Mouse (Mus musculus) midbrain, embryonic 11.5 days (tissue): ENCODE results near the gene Slc15a5. TPM values are rescaled to one million over a fixed set of nuclear protein-coding genes. Genes with fewer than 3 reads are reported as not detected.

Source experiments
- ATAC-seq: fragments of 200-750 bp; cut with Nextera tagmentation; 2 replicates; pipeline ENCODE4 v1.8.0; 2017; ENCODE audit warnings: moderate TSS enrichment, moderate library complexity; ENCODE audit not compliant: low FRiP score
- DNase-seq: peaks from one replicate; pipeline ENCODE4 v3.0.0; 2015; ENCODE audit warnings: low spot score; ENCODE audit errors: missing footprints
- H3K27ac ChIP-seq: fragments of 300-500 bp; sonication (generic); 2 replicates; pipeline ENCODE4 v1.5.1; 2014; ENCODE audit warnings: low read depth, low read length
- H3K27me3 ChIP-seq: fragments of 300-500 bp; sonication (generic); 2 replicates; pipeline ENCODE4 v1.6.1; 2014; ENCODE audit warnings: mild to moderate bottlenecking, low read length, moderate library complexity, mixed read lengths; ENCODE audit not compliant: control insufficient read depth, insufficient read depth
- H3K36me3 ChIP-seq: fragments of 300-500 bp; sonication (generic); 2 replicates; pipeline ENCODE4 v1.6.1; 2014; ENCODE audit warnings: mild to moderate bottlenecking, low read length, moderate library complexity, mixed read lengths; ENCODE audit not compliant: control insufficient read depth, insufficient read depth
- H3K4me1 ChIP-seq: fragments of 300-500 bp; sonication (generic); 2 replicates; pipeline ENCODE4 v1.6.1; 2014; ENCODE audit warnings: low read length; ENCODE audit not compliant: control insufficient read depth, insufficient read depth
- H3K4me2 ChIP-seq: fragments of 300-500 bp; sonication (generic); 2 replicates; pipeline ENCODE4 v1.6.1; 2014; ENCODE audit warnings: mild to moderate bottlenecking, moderate library complexity
- H3K4me3 ChIP-seq: fragments of 300-500 bp; sonication (generic); 2 replicates; pipeline ENCODE4 v1.5.1; 2014; ENCODE audit warnings: low read depth, low read length
- H3K9ac ChIP-seq: fragments of 300-500 bp; sonication (generic); 2 replicates; pipeline ENCODE4 v1.6.1; 2014; ENCODE audit warnings: low read length
- H3K9me3 ChIP-seq: fragments of 300-500 bp; sonication (generic); 2 replicates; pipeline ENCODE4 v1.6.1; 2016; ENCODE audit warnings: low read length; ENCODE audit not compliant: control insufficient read depth
- WGBS: fragments of 180-500 bp; shearing (Covaris S2); extraction: QIAGEN DNeasy Blood & Tissue Kit; methylation state at CpG from one replicate; pipeline ENCODE4 v1.1.7; 2014; 5-methylcytosine and 5-hydroxymethylcytosine counted together
- polyA plus RNA-seq: library from polyadenylated mRNA; unstranded; fragments of >200 nt; fragmentation: Nextera tagmentation; extraction: Ambion mirVana; gene quantifications from 2 replicates; pipeline ENCODE4 v1.2.1, GENCODE M21; 2014

Slc15a5 gene
- not detected in 2 replicates for polyA plus RNA-seq

DNA sequence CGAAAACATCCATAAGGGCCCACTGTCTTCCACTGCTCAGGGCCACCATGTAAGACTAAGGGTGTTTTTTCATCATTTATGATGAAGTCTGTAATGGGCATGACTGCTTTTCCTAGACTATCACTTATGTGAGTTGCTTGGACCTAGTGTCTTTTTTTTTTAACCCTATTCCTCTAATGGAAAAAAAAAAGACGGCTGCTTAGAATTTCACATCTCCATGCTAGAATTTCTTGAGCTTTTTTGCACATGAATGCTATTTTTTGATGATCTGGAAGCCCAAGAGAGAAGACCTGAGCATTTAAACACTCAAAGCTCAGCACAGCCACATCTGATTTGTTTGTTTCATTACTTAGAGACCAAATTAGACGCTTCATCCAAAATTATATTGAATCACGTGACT lies at the start of gene Slc15a5:
Gene Slc15a5, minus strand, starts transcription at position 101 of the 400 bp plus-strand sequence.
- no peaks in the 10 kb centered on the region for H3K27me3 ChIP-seq
- no peak for DNase-seq
- no peaks in the 10 kb centered on the region for H3K36me3 ChIP-seq
- WGBS, result 92% methylated on average over 4 of the region's 4 CpGs
- no peak within 1 kb of the TSS for H3K4me2 ChIP-seq
- H3K4me1 ChIP-seq, result no peaks in the 10 kb centered on the region
- no peaks in the 10 kb centered on the region for H3K9me3 ChIP-seq
- no peak for ATAC-seq
- H3K4me3 ChIP-seq, result no peak within 1 kb of the TSS
- H3K9ac ChIP-seq, result no peak within 1 kb of the TSS
- no peak within 1 kb of the TSS for H3K27ac ChIP-seq

DNA sequence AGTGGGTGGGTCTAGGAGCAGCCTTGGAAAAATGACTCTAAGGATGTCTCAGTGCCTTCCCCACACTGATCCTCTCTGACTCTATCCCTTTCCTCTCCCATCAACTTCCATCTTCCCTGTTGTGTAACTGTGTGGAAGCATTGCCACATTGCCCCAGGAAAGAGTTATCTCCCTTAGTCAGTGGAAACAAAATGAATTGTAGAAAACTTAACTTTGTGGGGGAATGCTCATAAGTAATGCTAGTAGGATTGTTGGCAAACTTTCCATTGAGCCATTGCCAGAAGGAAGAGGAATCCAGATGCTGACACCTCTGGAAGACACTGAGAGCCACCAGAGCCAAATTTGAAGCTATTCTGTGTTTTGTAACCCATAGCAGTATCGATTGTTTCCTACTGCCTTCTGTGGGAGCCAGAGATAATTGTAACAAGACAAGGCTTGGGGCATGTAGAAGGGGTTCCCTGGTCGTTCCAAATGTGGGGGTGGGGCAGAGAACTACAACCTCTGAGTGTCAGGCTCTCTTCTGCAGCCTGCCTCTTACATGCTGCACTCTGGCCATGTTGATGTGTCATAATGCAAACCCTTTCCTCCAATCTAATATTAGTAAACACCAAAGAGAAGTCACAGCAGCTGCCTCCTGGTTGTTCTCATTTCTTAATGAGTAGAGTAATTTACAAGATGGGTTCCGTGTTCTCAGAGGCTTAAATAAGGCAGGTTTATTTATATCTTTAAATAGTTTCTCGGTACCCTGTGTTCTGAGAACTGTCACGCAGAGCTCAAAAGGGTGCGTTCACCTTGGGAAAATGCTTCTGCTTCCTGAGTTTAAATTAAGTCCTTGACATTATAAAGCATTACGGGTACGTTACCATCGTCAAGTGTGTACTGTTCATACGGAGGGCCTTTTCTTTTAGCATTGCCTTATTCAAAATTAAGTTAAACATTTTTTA lies 48.9 kb upstream of the Slc15a5 start:
- 93% methylated on average over 10 of the region's 10 CpGs for WGBS
- H3K4me1 ChIP-seq, result no peaks in the 10 kb centered on the region
- H3K27me3 ChIP-seq, result no peaks in the 10 kb centered on the region
- H3K4me2 ChIP-seq, result no peak overlapping the region
- no peak overlapping the region for H3K27ac ChIP-seq
- DNase-seq, result no peak
- H3K36me3 ChIP-seq, result no peaks in the 10 kb centered on the region
- no peak for ATAC-seq
- no peaks in the 10 kb centered on the region for H3K9me3 ChIP-seq
- no peak overlapping the region for H3K9ac ChIP-seq
- no peak overlapping the region for H3K4me3 ChIP-seq

DNA sequence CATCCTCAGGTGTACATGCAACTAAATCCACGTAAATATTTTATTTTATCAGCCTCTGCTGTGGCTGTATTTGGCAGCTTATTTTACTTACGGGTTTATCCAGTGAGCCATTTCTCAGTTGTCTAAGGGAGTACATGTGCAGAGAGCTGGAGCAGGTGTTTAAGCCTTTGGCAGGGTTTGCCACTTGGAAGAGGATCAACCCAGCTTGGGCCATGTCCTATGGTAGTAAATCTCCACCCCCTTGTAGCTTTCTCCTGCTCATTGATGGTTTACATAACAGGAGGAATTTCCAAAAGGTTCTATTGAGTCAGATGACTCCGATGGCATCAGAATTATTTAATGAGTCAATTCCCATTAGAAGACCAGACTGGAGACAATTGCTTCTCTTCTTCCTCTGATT lies 37.8 kb upstream of the Slc15a5 start:
- no peaks in the 10 kb centered on the region for H3K4me1 ChIP-seq
- no peaks in the 10 kb centered on the region for H3K27me3 ChIP-seq
- H3K27ac ChIP-seq, result no peak overlapping the region
- DNase-seq, result no peak
- no peak overlapping the region for H3K4me3 ChIP-seq
- no peaks in the 10 kb centered on the region for H3K36me3 ChIP-seq
- no peaks in the 10 kb centered on the region for H3K9me3 ChIP-seq
- WGBS, result 82% methylated on average over 3 of the region's 3 CpGs
- ATAC-seq, result no peak
- no peak overlapping the region for H3K4me2 ChIP-seq
- no peak overlapping the region for H3K9ac ChIP-seq

DNA sequence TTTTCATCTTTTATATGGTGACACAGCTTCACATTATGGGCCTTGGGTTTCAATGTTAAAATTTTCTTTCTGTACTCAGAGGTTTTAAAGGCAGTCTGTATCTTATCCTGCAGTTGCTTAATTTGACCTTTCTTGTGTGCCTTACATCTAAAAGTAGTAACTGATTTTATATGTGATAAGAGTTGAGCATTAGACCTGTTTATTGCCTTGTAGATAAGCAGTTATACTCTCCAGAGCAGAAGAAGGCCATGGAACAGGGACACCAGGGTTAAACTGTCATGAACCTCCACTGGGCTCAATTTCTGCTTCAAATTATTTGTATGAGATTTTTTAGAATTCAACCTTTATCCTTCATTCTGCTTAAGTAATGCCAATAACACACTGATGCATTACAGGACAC lies 24.8 kb upstream of the Slc15a5 start:
- ATAC-seq, result no peak
- Histone ChIP-seq H3K27me3 (no peaks in the 10 kb centered on the region), H3K9me3 (no peaks in the 10 kb centered on the region), H3K4me1 (no peaks in the 10 kb centered on the region), H3K9ac (no peak overlapping the region), H3K27ac (no peak overlapping the region), H3K4me2 (no peak overlapping the region), H3K36me3 (no peaks in the 10 kb centered on the region), H3K4me3 (no peak overlapping the region)
- no peak for DNase-seq

GRCm38 (mm10) chr6:138102940-138103339 lies 23.2 kb upstream of the Slc15a5 start:
- WGBS, result 90% methylated on average over 7 of the region's 7 CpGs
- Histone ChIP-seq H3K27me3 (no peaks in the 10 kb centered on the region), H3K4me1 (no peaks in the 10 kb centered on the region), H3K36me3 (no peaks in the 10 kb centered on the region), H3K9ac (no peak overlapping the region), H3K9me3 (no peaks in the 10 kb centered on the region), H3K4me2 (no peak overlapping the region), H3K4me3 (no peak overlapping the region), H3K27ac (no peak overlapping the region)
- no peak for ATAC-seq
- DNase-seq, result no peak

DNA sequence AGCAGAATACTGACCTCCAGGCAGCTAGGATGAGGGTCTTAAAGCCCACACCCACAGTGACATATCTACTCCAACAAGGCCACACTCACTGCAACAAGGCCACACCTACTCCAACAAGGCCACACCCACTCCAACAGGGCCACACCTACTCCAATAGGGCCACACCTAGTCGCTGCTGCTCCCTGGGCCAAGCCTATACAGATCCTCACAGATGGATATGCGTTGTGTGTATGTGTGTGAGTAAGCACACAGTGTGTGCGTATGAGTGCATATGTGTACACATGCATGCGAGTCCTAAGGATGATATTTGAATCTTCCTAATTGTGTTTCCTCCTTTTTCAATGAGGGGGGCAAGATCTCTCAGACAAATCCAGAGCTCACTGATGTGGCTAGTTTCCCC lies 22.1 kb upstream of the Slc15a5 start:
- Histone ChIP-seq H3K36me3 (no peaks in the 10 kb centered on the region), H3K9me3 (no peaks in the 10 kb centered on the region), H3K4me3 (no peak overlapping the region), H3K27ac (no peak overlapping the region), H3K4me2 (no peak overlapping the region), H3K27me3 (no peaks in the 10 kb centered on the region), H3K4me1 (no peaks in the 10 kb centered on the region), H3K9ac (no peak overlapping the region)
- DNase-seq (no peak), ATAC-seq (peak; percentile 65)
- 86% methylated on average over 4 of the region's 4 CpGs for WGBS

- H3K27me3 ChIP-seq, result no peaks in the 10 kb centered on the region
- DNase-seq (no peak), ATAC-seq (no peak)
- no peaks in the 10 kb centered on the region for H3K9me3 ChIP-seq
- no peak overlapping the region for H3K4me2 ChIP-seq
- H3K4me3 ChIP-seq, result no peak overlapping the region
- 66% methylated on average over 3 of the region's 3 CpGs for WGBS
- no peaks in the 10 kb centered on the region for H3K36me3 ChIP-seq
- H3K4me1 ChIP-seq, result no peaks in the 10 kb centered on the region
- H3K9ac ChIP-seq, result no peak overlapping the region
- no peak overlapping the region for H3K27ac ChIP-seq
Observed at GRCm38 (mm10) chr6:138099646-138100045, 19.9 kb upstream of the Slc15a5 start.

DNA sequence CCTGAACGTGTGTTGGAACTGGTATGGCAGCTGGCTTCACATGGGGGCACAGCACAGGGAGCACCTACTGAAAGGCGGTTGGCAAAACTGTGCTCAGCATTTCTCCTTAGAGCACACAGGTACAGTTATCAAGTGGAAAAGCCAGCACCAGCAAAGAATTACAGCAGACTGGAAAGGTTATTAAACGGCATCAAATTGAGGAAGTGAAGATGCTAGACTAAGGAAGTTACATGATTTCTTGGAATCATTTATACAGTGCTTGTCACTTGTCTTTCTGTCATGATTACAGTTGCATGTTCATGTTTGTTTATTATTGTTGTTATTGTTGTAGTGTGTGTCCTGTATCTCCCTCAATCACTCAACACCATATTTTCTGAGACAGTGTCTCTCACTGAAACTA lies 15.3 kb upstream of the Slc15a5 start:
- Histone ChIP-seq H3K9ac (no peak overlapping the region), H3K36me3 (no peaks in the 10 kb centered on the region), H3K27me3 (no peaks in the 10 kb centered on the region), H3K4me1 (no peaks in the 10 kb centered on the region), H3K27ac (no peak overlapping the region), H3K4me3 (no peak overlapping the region), H3K9me3 (no peaks in the 10 kb centered on the region), H3K4me2 (no peak overlapping the region)
- ATAC-seq (no peak), DNase-seq (no peak)
- WGBS, result 87% methylated on average over 3 of the region's 3 CpGs

DNA sequence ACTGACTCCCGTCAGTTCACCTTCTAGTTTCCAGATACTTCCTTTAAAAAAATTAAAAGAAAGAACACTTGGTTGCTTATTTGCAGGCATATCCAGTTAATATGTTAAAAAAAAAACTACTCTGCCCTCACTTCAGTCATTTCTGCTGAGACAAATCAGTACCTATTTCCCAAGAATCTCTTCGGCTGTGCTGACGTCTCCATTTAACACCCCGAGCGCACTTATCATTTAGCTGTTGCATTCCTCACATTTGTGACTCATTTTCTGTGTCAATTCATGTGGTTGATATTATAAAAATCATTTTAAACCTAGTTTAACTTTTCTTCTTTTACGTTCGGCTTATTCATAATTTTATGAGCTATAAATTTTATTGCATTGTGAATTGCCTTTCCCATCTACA lies 12.7 kb upstream of the Slc15a5 start:
- no peaks in the 10 kb centered on the region for H3K36me3 ChIP-seq
- H3K4me1 ChIP-seq, result no peaks in the 10 kb centered on the region
- no peak overlapping the region for H3K9ac ChIP-seq
- 95% methylated on average over 7 of the region's 7 CpGs for WGBS
- no peak overlapping the region for H3K4me3 ChIP-seq
- H3K27me3 ChIP-seq, result no peaks in the 10 kb centered on the region
- DNase-seq, result no peak
- H3K4me2 ChIP-seq, result no peak overlapping the region
- no peaks in the 10 kb centered on the region for H3K9me3 ChIP-seq
- ATAC-seq, result no peak
- H3K27ac ChIP-seq, result no peak overlapping the region
